In the genomic region with DNA sequence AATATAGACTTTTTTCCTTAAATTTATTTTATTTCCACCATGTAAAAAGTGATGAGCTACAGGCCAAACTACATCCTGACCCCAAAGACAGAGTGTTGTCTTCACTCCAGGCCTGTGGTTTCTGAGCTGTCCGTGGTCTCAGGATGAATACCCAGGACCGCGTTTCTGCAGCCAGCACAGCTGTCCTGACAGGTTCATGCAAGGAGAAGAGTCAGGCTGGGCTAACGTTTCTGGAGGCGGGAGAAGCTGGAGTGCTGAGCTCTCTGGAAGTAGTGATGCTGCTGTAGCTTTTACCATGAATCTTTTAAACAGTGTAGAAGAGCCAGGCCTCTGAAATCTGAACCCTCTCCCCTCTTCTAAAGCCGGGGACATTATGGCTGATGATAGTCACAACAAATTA, we compare ENCODE assay signal across 23 mouse cellular contexts.
"Had no signal": no experiment of that assay in that cellular context is flagged by ENCODE, and none has a peak within 500 bp of the region (broad histone marks: within the 10 kb centered on the region; RNA-seq: fewer than 3 reads in every experiment).

No protein-coding gene starts in this region.

- H3K4me1 ChIP-seq: limb, embryonic 10.5 days; limb, embryonic 13.5 days; liver, embryonic 12.5 days; liver, embryonic 15.5 days; lung, embryonic 15.5 days; midbrain, embryonic 13.5 days; neural tube, embryonic 12.5 days had no signal

- H3K4me3 ChIP-seq: layer of hippocampus, adult 2 months; limb, embryonic 10.5 days; limb, embryonic 13.5 days; liver, embryonic 12.5 days; liver, embryonic 15.5 days; lung, embryonic 15.5 days; midbrain, embryonic 13.5 days; neural tube, embryonic 12.5 days; stomach, embryonic 15.5 days had no signal

- ATAC-seq: liver, embryonic 12.5 days; midbrain, embryonic 13.5 days; midbrain, embryonic 16.5 days had no signal

- H3K4me2 ChIP-seq: limb, embryonic 13.5 days; liver, embryonic 12.5 days; liver, embryonic 15.5 days; lung, embryonic 15.5 days; midbrain, embryonic 13.5 days; neural tube, embryonic 12.5 days; stomach, embryonic 15.5 days had no signal

- H3K27ac ChIP-seq: kidney, postnatal 0 days; layer of hippocampus, adult 2 months; limb, embryonic 10.5 days; limb, embryonic 13.5 days; liver, embryonic 12.5 days; liver, embryonic 15.5 days; lung, embryonic 15.5 days; midbrain, embryonic 13.5 days; neural tube, embryonic 12.5 days; stomach, embryonic 15.5 days had no signal

- DNase-seq: kidney, adult 2 months; kidney, postnatal 25 days; layer of hippocampus, adult 9-11 months; liver; lung, adult 18-20 months; lung, postnatal 10 days; lung, postnatal 36 days; right cerebral cortex, adult 18-20 months; right cerebral cortex, postnatal 14 days; right cerebral cortex, postnatal 4 days; spleen, adult 18-20 months; thymus, postnatal 25 days had no signal

- H3K27me3 ChIP-seq: limb, embryonic 13.5 days; liver, embryonic 12.5 days; liver, embryonic 15.5 days; lung, embryonic 15.5 days; midbrain, embryonic 13.5 days; neural tube, embryonic 12.5 days; stomach, embryonic 15.5 days had no signal

- H3K9ac ChIP-seq: limb, embryonic 13.5 days; liver, embryonic 12.5 days; liver, embryonic 15.5 days; lung, embryonic 15.5 days; midbrain, embryonic 13.5 days; neural tube, embryonic 12.5 days; stomach, embryonic 15.5 days had no signal

- H3K36me3 ChIP-seq: limb, embryonic 10.5 days; limb, embryonic 13.5 days; liver, embryonic 12.5 days; liver, embryonic 15.5 days; lung, embryonic 15.5 days; midbrain, embryonic 13.5 days; neural tube, embryonic 12.5 days; stomach, embryonic 15.5 days had no signal

- H3K9me3 ChIP-seq: limb, embryonic 10.5 days; limb, embryonic 13.5 days; liver, embryonic 12.5 days; liver, embryonic 15.5 days; lung, embryonic 15.5 days; midbrain, embryonic 13.5 days; neural tube, embryonic 12.5 days; stomach, embryonic 15.5 days had no signal
